Mouse (Mus musculus) stomach, embryonic 14.5 days (tissue): Measurements from ENCODE around the gene Phykpl. TPM values are rescaled to one million over a fixed set of nuclear protein-coding genes. Genes with fewer than 3 reads are reported as not detected.
A peak's percentile ranks its signal among the peaks of the same experiment; 100 is the strongest.

Source experiments
- ATAC-seq: fragments of 200-750 bp; cut with Nextera tagmentation; 2 replicates; pipeline ENCODE4 v1.8.0; 2017; ENCODE audit warnings: low read depth, moderate TSS enrichment; ENCODE audit not compliant: insufficient number of reproducible peaks, insufficient read depth, low FRiP score
- H3K27ac ChIP-seq: fragments of 300-500 bp; sonication (generic); 2 replicates; pipeline ENCODE4 v1.5.1; 2014; ENCODE audit warnings: mild to moderate bottlenecking, low read length, moderate library complexity, mixed read lengths
- H3K27me3 ChIP-seq: fragments of 300-500 bp; sonication (generic); 2 replicates; pipeline ENCODE4 v1.6.1; 2014; ENCODE audit warnings: low read length, control low read depth, mixed read lengths; ENCODE audit not compliant: control insufficient read depth, insufficient read depth
- H3K36me3 ChIP-seq: fragments of 300-500 bp; sonication (generic); 2 replicates; pipeline ENCODE4 v1.6.1; 2014; ENCODE audit warnings: mild to moderate bottlenecking, control low read depth, low read length, moderate library complexity, mixed read lengths; ENCODE audit not compliant: control insufficient read depth, insufficient read depth
- H3K4me1 ChIP-seq: fragments of 300-500 bp; sonication (generic); 2 replicates; pipeline ENCODE4 v1.6.1; 2014; ENCODE audit warnings: low read length, control low read depth, mixed read lengths; ENCODE audit not compliant: control insufficient read depth, insufficient read depth
- H3K4me2 ChIP-seq: fragments of 300-500 bp; sonication (generic); replicated peaks from 2 replicates; pipeline ENCODE4 v1.6.1; 2014; ENCODE audit warnings: low read depth, low read length, control low read depth
- H3K4me3 ChIP-seq: fragments of 300-500 bp; sonication (generic); 2 replicates; pipeline ENCODE4 v1.5.1; 2014; ENCODE audit warnings: low read depth, low read length, control low read depth
- H3K9ac ChIP-seq: fragments of 300-500 bp; sonication (generic); replicated peaks from 2 replicates; pipeline ENCODE4 v1.6.1; 2014; ENCODE audit warnings: low read depth, mild to moderate bottlenecking, control low read depth, low read length, moderate library complexity, mixed read lengths
- H3K9me3 ChIP-seq: fragments of 300-500 bp; sonication (generic); 2 replicates; pipeline ENCODE4 v1.6.1; 2016; ENCODE audit warnings: low read depth, low read length, control low read depth; ENCODE audit not compliant: control insufficient read depth
- WGBS: fragments of 180-500 bp; shearing (Covaris S2); extraction: QIAGEN DNeasy Blood & Tissue Kit; methylation state at CpG from one replicate; pipeline ENCODE4 v1.1.7; 2014; 5-methylcytosine and 5-hydroxymethylcytosine counted together
- polyA plus RNA-seq: library from polyadenylated mRNA; unstranded; fragments of >200 nt; fragmentation: Nextera tagmentation; extraction: Ambion mirVana; gene quantifications from 2 replicates; pipeline ENCODE4 v1.2.1, GENCODE M21; 2014

Gene Phykpl
- polyA plus RNA-seq, 1 experiment from 2014 or later = 19.0 TPM

GRCm38 (mm10) chr11:51577587-51577986 is 7.0 kb upstream of the Phykpl start:
- no peak overlapping the region for H3K27ac ChIP-seq
- ATAC-seq = no peak
- H3K4me3 ChIP-seq = no peak overlapping the region
- WGBS = 81% methylated on average over 7 of the region's 7 CpGs
- H3K4me1 ChIP-seq = no peaks in the 10 kb centered on the region
- no peaks in the 10 kb centered on the region for H3K36me3 ChIP-seq
- no peak overlapping the region for H3K9ac ChIP-seq
- H3K4me2 ChIP-seq = no peak overlapping the region
- H3K27me3 ChIP-seq = no peaks in the 10 kb centered on the region
- no peaks in the 10 kb centered on the region for H3K9me3 ChIP-seq

GRCm38 (mm10) chr11:51579024-51579423 is 5.5 kb upstream of the Phykpl start:
- WGBS = 72% methylated on average over 4 of the region's 4 CpGs
- H3K4me3 ChIP-seq = no peak overlapping the region
- H3K36me3 ChIP-seq = no peaks in the 10 kb centered on the region
- ATAC-seq = no peak
- 0 out of 2 replicates have a peak, but pooled peaks cover 6% of the 10 kb centered on the region for H3K4me1 ChIP-seq
- no peak overlapping the region for H3K27ac ChIP-seq
- no peak overlapping the region for H3K9ac ChIP-seq
- no peaks in the 10 kb centered on the region for H3K27me3 ChIP-seq
- H3K9me3 ChIP-seq = no peaks in the 10 kb centered on the region
- H3K4me2 ChIP-seq = no peak overlapping the region

- no peak overlapping the region for H3K9ac ChIP-seq
- no peak overlapping the region for H3K27ac ChIP-seq
- H3K4me1 ChIP-seq = peaks cover 14% of the 10 kb centered on the region
- H3K36me3 ChIP-seq = peaks cover 16% of the 10 kb centered on the region
- WGBS = 22% methylated on average over 8 of the region's 8 CpGs
- no peak overlapping the region for H3K4me3 ChIP-seq
- ATAC-seq = no peak
- H3K9me3 ChIP-seq = no peaks in the 10 kb centered on the region
- no peak overlapping the region for H3K4me2 ChIP-seq
- H3K27me3 ChIP-seq = no peaks in the 10 kb centered on the region
Observed at GRCm38 (mm10) chr11:51582713-51583112, 1.8 kb upstream of the Phykpl start.

GRCm38 (mm10) chr11:51584057-51584430 is 513 bp upstream of the Phykpl start:
- Histone ChIP-seq H3K27me3 (no peaks in the 10 kb centered on the region), H3K4me1 (peaks cover 14% of the 10 kb centered on the region), H3K36me3 (peaks cover 27% of the 10 kb centered on the region), H3K27ac (peak overlapping the region; percentile 89), H3K9me3 (no peaks in the 10 kb centered on the region; the same call in 1 of the 2 replicates), H3K4me3 (peak overlapping the region; percentile 59), H3K9ac (peak overlapping the region; percentile 73), H3K4me2 (peak overlapping the region; percentile 65)
- WGBS = 19% methylated on average over 9 of the region's 9 CpGs
- ATAC-seq = peak; percentile 33; the same call in 1 of the 2 replicates

- Histone ChIP-seq H3K36me3 (peaks cover 30% of the 10 kb centered on the region), H3K9me3 (no peaks in the 10 kb centered on the region; the same call in 1 of the 2 replicates), H3K4me1 (peaks cover 14% of the 10 kb centered on the region), H3K27ac (peak overlapping the region; percentile 89; the same call in 1 of the 2 replicates), H3K27me3 (no peaks in the 10 kb centered on the region), H3K4me2 (peak overlapping the region; percentile 65), H3K4me3 (peak overlapping the region; percentile 59), H3K9ac (peak overlapping the region; percentile 73; the same call in 1 of the 2 replicates)
- ATAC-seq = no peak
- WGBS = 62% methylated on average over 8 of the region's 8 CpGs
Observed at GRCm38 (mm10) chr11:51585608-51586252, 1.2 kb downstream of the Phykpl start.

- Histone ChIP-seq H3K9ac (no peak overlapping the region), H3K9me3 (no peaks in the 10 kb centered on the region; the same call in 1 of the 2 replicates), H3K4me1 (peaks cover 14% of the 10 kb centered on the region), H3K4me3 (no peak overlapping the region), H3K27ac (no peak overlapping the region), H3K36me3 (peaks cover 34% of the 10 kb centered on the region), H3K4me2 (no peak overlapping the region), H3K27me3 (no peaks in the 10 kb centered on the region)
- WGBS = 96% methylated on average over 13 of the region's 13 CpGs
- ATAC-seq = no peak
Observed at GRCm38 (mm10) chr11:51586411-51586810, 1.9 kb downstream of the Phykpl start.

- no peaks in the 10 kb centered on the region for H3K27me3 ChIP-seq
- H3K36me3 ChIP-seq = peaks cover 40% of the 10 kb centered on the region
- no peak overlapping the region for H3K4me2 ChIP-seq
- no peak overlapping the region for H3K9ac ChIP-seq
- H3K9me3 ChIP-seq = no peaks in the 10 kb centered on the region; the same call in 1 of the 2 replicates
- H3K27ac ChIP-seq = no peak overlapping the region
- no peak for ATAC-seq
- H3K4me3 ChIP-seq = no peak overlapping the region
- H3K4me1 ChIP-seq = peaks cover 14% of the 10 kb centered on the region
- 96% methylated on average over 1 of the region's 1 CpGs for WGBS
Observed at GRCm38 (mm10) chr11:51587059-51587458, 2.5 kb downstream of the Phykpl start.

GRCm38 (mm10) chr11:51588833-51589232 is 4.3 kb downstream of the Phykpl start:
- no peaks in the 10 kb centered on the region for H3K27me3 ChIP-seq
- 94% methylated on average over 3 of the region's 3 CpGs for WGBS
- H3K36me3 ChIP-seq = peaks cover 56% of the 10 kb centered on the region

GRCm38 (mm10) chr11:51590002-51590401 is 5.4 kb downstream of the Phykpl start:
- H3K4me1 ChIP-seq = peaks cover 8% of the 10 kb centered on the region
- no peak overlapping the region for H3K4me2 ChIP-seq
- no peaks in the 10 kb centered on the region; the same call in 1 of the 2 replicates for H3K9me3 ChIP-seq
- H3K9ac ChIP-seq = no peak overlapping the region
- H3K27me3 ChIP-seq = no peaks in the 10 kb centered on the region
- H3K27ac ChIP-seq = no peak overlapping the region
- H3K4me3 ChIP-seq = no peak overlapping the region
- no peak for ATAC-seq
- peaks cover 64% of the 10 kb centered on the region for H3K36me3 ChIP-seq

More at GRCm38 (mm10) chr11:51588833-51589232, 4.3 kb downstream of the Phykpl start:
- Histone ChIP-seq H3K9me3 (no peaks in the 10 kb centered on the region; the same call in 1 of the 2 replicates), H3K4me1 (peaks cover 10% of the 10 kb centered on the region), H3K27ac (no peak overlapping the region), H3K4me2 (no peak overlapping the region), H3K9ac (no peak overlapping the region), H3K4me3 (no peak overlapping the region)
- ATAC-seq = no peak
